Mouse (Mus musculus): ENCODE results near the gene Ptprcap. TPM values are rescaled to one million over a fixed set of nuclear protein-coding genes. Genes with fewer than 3 reads are reported as not detected.
"Not testable (repeated sequence)": the region's sequence is repeated elsewhere in the genome, so short reads cannot be mapped to it uniquely, and the experiment has no call there.

The Ptprcap gene
- total and polyA plus RNA-seq, 2 experiments from 2014 or later: 0.28 to 0.38 TPM

GRCm38 (mm10) chr19:4135963-4136345, 17.4 kb upstream of the Ptprcap start:
- not testable (repeated sequence) for ATAC-seq (ENCODE audit: low FRiP score); DNase-seq (ENCODE audit: low spot score); H3K9me3 ChIP-seq (ENCODE audit: low read length); H3K4me1 ChIP-seq (ENCODE audit: insufficient read depth, low read length); H3K27ac ChIP-seq (ENCODE audit: low read depth, low read length); H3K9ac ChIP-seq (replicated peaks; ENCODE audit: low read length, poor library complexity, severe bottlenecking); H3K27me3 ChIP-seq (ENCODE audit: insufficient read depth, low read length); H3K4me2 ChIP-seq (ENCODE audit: low read depth, low read length, poor library complexity, severe bottlenecking); H3K4me3 ChIP-seq (ENCODE audit: low read depth, low read length)
- peak; percentile 46 for TF ChIP-seq CTCF (IDR thresholded peaks at IDR 0.05)
- WGBS: 22% methylated on average over 8 of the region's 8 CpGs
- peaks cover 19% of the 10 kb centered on the region for H3K36me3 ChIP-seq (ENCODE audit: insufficient read depth, low read length)

DNA sequence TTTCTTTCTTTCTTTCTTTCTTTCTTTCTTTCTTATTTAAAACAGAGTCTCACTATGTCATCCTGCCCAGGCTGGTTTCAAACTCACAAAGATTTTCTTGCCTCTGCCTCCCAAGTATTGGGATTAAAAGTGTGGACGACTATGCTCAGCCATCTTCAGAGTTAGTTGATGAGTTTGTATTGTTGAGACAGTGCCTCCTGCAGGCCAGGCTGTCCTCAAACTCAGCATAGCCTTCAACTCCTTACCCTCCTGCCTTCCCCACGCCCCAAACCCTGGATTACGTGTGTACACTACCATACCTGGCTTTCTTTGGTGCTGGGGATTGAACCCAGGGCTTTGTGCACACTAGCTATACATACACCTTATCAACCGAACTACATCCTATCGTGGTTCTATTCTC, 16.9 kb upstream of the Ptprcap start:
- no peaks in the 10 kb centered on the region for H3K27me3 ChIP-seq (ENCODE audit: insufficient read depth, low read length)
- ATAC-seq (ENCODE audit: low FRiP score): no peak

DNA sequence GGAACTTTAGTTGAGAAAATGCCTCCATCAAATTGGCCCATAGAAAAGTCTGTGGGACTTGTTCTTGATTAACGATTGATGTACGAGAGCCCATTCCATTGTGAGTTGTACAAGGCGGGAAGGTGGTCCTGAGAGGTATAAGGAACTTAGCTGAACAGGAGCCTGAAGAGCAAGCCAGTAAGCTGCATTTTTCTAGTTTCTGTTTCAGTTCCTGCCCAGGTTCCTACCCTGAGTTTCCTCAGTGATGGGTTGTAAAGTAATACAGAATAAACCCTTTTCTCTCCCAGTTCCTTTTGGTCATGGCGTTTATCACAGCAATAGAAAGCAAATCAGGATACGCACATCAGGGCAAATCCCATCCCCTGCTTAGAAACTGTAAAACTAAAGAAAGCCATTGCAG, 15.5 kb upstream of the Ptprcap start:
- 83% methylated on average over 5 of the region's 5 CpGs for WGBS

More for the DNA sequence above, 16.9 kb upstream of the Ptprcap start:
- WGBS: 77% methylated on average over 5 of the region's 5 CpGs
- no peak overlapping the region for H3K4me3 ChIP-seq (ENCODE audit: low read depth, low read length)
- H3K27ac ChIP-seq (ENCODE audit: low read depth, low read length): no peak overlapping the region
- no peak for DNase-seq (ENCODE audit: low spot score)
- no peak for TF ChIP-seq CTCF (IDR thresholded peaks at IDR 0.05)
- no peaks in the 10 kb centered on the region for H3K9me3 ChIP-seq (ENCODE audit: low read length)
- no peak overlapping the region for H3K9ac ChIP-seq (replicated peaks; ENCODE audit: low read length, poor library complexity, severe bottlenecking)
- H3K36me3 ChIP-seq (ENCODE audit: insufficient read depth, low read length): peaks cover 17% of the 10 kb centered on the region
- no peaks in the 10 kb centered on the region for H3K4me1 ChIP-seq (ENCODE audit: insufficient read depth, low read length)
- H3K4me2 ChIP-seq (ENCODE audit: low read depth, low read length, poor library complexity, severe bottlenecking): no peak overlapping the region

GRCm38 (mm10) chr19:4139446-4139845, 14.0 kb upstream of the Ptprcap start, which contains the start of gene Gpr152:
TSS of gene Gpr152 (plus strand) at chr19:4139787.
- Histone ChIP-seq H3K27me3 (ENCODE audit: insufficient read depth, low read length) (no peaks in the 10 kb centered on the region), H3K4me2 (ENCODE audit: low read depth, low read length, poor library complexity, severe bottlenecking) (no peak within 1 kb of the TSS), H3K9me3 (ENCODE audit: low read length) (no peaks in the 10 kb centered on the region), H3K4me3 (ENCODE audit: low read depth, low read length) (no peak within 1 kb of the TSS), H3K27ac (ENCODE audit: low read depth, low read length) (no peak within 1 kb of the TSS), H3K36me3 (ENCODE audit: insufficient read depth, low read length) (no peaks in the 10 kb centered on the region), H3K9ac (replicated peaks; ENCODE audit: low read length, poor library complexity, severe bottlenecking) (no peak within 1 kb of the TSS), H3K4me1 (ENCODE audit: insufficient read depth, low read length) (no peaks in the 10 kb centered on the region)
- WGBS: 41% methylated on average over 2 of the region's 2 CpGs
- DNase-seq (ENCODE audit: low spot score) (no peak), ATAC-seq (ENCODE audit: low FRiP score) (no peak)
- TF ChIP-seq CTCF (IDR thresholded peaks at IDR 0.05): no peak

More for the DNA sequence above, 15.5 kb upstream of the Ptprcap start:
- no peaks in the 10 kb centered on the region for H3K9me3 ChIP-seq (ENCODE audit: low read length)
- peaks cover 3% of the 10 kb centered on the region; the same call in 1 of the 2 replicates for H3K36me3 ChIP-seq (ENCODE audit: insufficient read depth, low read length)
- no peak overlapping the region for H3K9ac ChIP-seq (replicated peaks; ENCODE audit: low read length, poor library complexity, severe bottlenecking)
- H3K27ac ChIP-seq (ENCODE audit: low read depth, low read length): no peak overlapping the region
- no peaks in the 10 kb centered on the region for H3K4me1 ChIP-seq (ENCODE audit: insufficient read depth, low read length)
- TF ChIP-seq CTCF (IDR thresholded peaks at IDR 0.05): no peak
- H3K4me3 ChIP-seq (ENCODE audit: low read depth, low read length): no peak overlapping the region
- no peak overlapping the region for H3K4me2 ChIP-seq (ENCODE audit: low read depth, low read length, poor library complexity, severe bottlenecking)
- DNase-seq (ENCODE audit: low spot score): no peak
- no peaks in the 10 kb centered on the region for H3K27me3 ChIP-seq (ENCODE audit: insufficient read depth, low read length)
- ATAC-seq (ENCODE audit: low FRiP score): no peak

GRCm38 (mm10) chr19:4140147-4140546, 13.3 kb upstream of the Ptprcap start:
- no peak overlapping the region for H3K4me3 ChIP-seq (ENCODE audit: low read depth, low read length)
- no peak for TF ChIP-seq CTCF (IDR thresholded peaks at IDR 0.05)
- H3K4me1 ChIP-seq (ENCODE audit: insufficient read depth, low read length): no peaks in the 10 kb centered on the region
- ATAC-seq (ENCODE audit: low FRiP score) (no peak), DNase-seq (ENCODE audit: low spot score) (no peak)
- H3K36me3 ChIP-seq (ENCODE audit: insufficient read depth, low read length): no peaks in the 10 kb centered on the region
- 82% methylated on average over 6 of the region's 6 CpGs for WGBS
- H3K9ac ChIP-seq (replicated peaks; ENCODE audit: low read length, poor library complexity, severe bottlenecking): no peak overlapping the region
- H3K27ac ChIP-seq (ENCODE audit: low read depth, low read length): no peak overlapping the region
- no peak overlapping the region for H3K4me2 ChIP-seq (ENCODE audit: low read depth, low read length, poor library complexity, severe bottlenecking)
- H3K9me3 ChIP-seq (ENCODE audit: low read length): no peaks in the 10 kb centered on the region
- H3K27me3 ChIP-seq (ENCODE audit: insufficient read depth, low read length): no peaks in the 10 kb centered on the region

DNA sequence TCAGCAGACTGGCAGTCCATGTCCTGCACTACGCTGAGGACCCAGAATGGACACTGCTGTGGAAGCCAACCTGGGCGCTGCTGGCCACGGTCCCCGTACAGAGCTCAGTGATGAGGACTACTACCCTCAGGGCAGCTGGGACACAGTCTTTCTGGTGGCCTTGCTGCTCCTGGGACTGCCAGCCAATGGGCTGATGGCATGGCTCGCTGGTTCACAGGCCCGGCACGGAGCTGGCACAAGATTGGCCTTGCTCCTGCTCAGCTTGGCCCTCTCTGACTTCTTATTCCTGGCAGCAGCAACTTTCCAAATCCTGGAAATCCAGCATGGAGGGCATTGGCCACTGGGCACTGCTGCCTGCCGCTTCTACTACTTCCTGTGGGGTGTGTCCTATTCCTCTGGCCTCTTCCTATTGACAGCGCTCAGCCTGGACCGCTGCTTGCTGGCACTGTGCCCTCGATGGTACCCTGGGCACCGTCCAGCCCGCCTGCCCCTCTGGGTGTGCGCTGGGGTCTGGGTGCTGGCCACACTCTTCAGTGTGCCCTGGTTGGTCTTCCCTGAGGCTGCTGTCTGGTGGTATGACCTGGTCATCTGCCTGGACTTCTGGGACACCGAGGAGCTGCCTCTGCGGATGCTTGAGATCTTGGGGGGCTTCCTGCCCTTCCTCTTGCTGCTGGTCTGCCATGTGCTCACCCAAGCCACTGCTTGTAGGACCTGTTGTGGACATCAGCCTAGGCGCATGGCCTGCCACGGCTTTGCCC, 10.8 kb upstream of the Ptprcap start:
- Histone ChIP-seq H3K27me3 (ENCODE audit: insufficient read depth, low read length) (no peaks in the 10 kb centered on the region), H3K36me3 (ENCODE audit: insufficient read depth, low read length) (no peaks in the 10 kb centered on the region), H3K4me1 (ENCODE audit: insufficient read depth, low read length) (no peaks in the 10 kb centered on the region), H3K9me3 (ENCODE audit: low read length) (no peaks in the 10 kb centered on the region), H3K4me3 (ENCODE audit: low read depth, low read length) (no peak overlapping the region), H3K27ac (ENCODE audit: low read depth, low read length) (no peak overlapping the region), H3K4me2 (ENCODE audit: low read depth, low read length, poor library complexity, severe bottlenecking) (no peak overlapping the region), H3K9ac (replicated peaks; ENCODE audit: low read length, poor library complexity, severe bottlenecking) (no peak overlapping the region)
- DNase-seq (ENCODE audit: low spot score) (no peak), ATAC-seq (ENCODE audit: low FRiP score) (no peak)
- 88% methylated on average over 18 of the region's 18 CpGs for WGBS
- no peak for TF ChIP-seq CTCF (IDR thresholded peaks at IDR 0.05)

Data from midbrain, postnatal 0 days (tissue).